Mouse (Mus musculus): Measurements from ENCODE around the gene Tef. TPM values are rescaled to one million over a fixed set of nuclear protein-coding genes. Genes with fewer than 3 reads are reported as not detected.

Gene Tef
- total and polyA plus RNA-seq, 3 experiments, result 28.1 to 75.8 (median 61.5) TPM

GRCm38 (mm10) chr15:81761959-81762358, 40.3 kb upstream of the Tef start:
- no peaks in the 10 kb centered on the region for H3K9me3 ChIP-seq (replicated peaks)
- no peaks in the 10 kb centered on the region for H3K27me3 ChIP-seq (ENCODE audit: insufficient read depth, low read length)
- no peak for TF ChIP-seq CTCF (IDR thresholded peaks at IDR 0.05; ENCODE audit: low read depth, low read length)
- TF ChIP-seq GATA1 (IDR thresholded peaks at IDR 0.05; ENCODE audit: borderline replicate concordance, low read length), result no peak
- no peak for TF ChIP-seq POLR2AphosphoS5 (IDR thresholded peaks at IDR 0.05; ENCODE audit: insufficient replicate concordance, low read depth, low read length)
- no peak for TF ChIP-seq TAL1 (conservative IDR thresholded peaks at IDR 0.05; ENCODE audit: low read depth, low read length)
- TF ChIP-seq GATA2 (IDR thresholded peaks at IDR 0.05; ENCODE audit: borderline replicate concordance, low read depth, low read length), result no peak
- DNase-seq (ENCODE audit: low spot score), result no peak
- H3K36me3 ChIP-seq (replicated peaks), result peaks cover 65% of the 10 kb centered on the region
- no peak for ATAC-seq (ENCODE audit: extremely low read depth, insufficient number of reproducible peaks, low FRiP score, poor library complexity, severe bottlenecking)
- H3K4me3 ChIP-seq (ENCODE audit: low read depth, low read length), result no peak overlapping the region
- H3K4me1 ChIP-seq (ENCODE audit: insufficient read depth, low read depth, low read length), result peaks cover 9% of the 10 kb centered on the region

GRCm38 (mm10) chr15:81764573-81764972, 37.6 kb upstream of the Tef start:
- H3K4me3 ChIP-seq (ENCODE audit: low read depth, low read length), result no peak overlapping the region
- no peaks in the 10 kb centered on the region for H3K27me3 ChIP-seq (ENCODE audit: insufficient read depth, low read length)
- no peak for TF ChIP-seq POLR2AphosphoS5 (IDR thresholded peaks at IDR 0.05; ENCODE audit: insufficient replicate concordance, low read depth, low read length)
- peaks cover 74% of the 10 kb centered on the region for H3K36me3 ChIP-seq (replicated peaks)
- DNase-seq (ENCODE audit: low spot score) (no peak), ATAC-seq (ENCODE audit: extremely low read depth, insufficient number of reproducible peaks, low FRiP score, poor library complexity, severe bottlenecking) (no peak)
- H3K9me3 ChIP-seq (replicated peaks), result no peaks in the 10 kb centered on the region
- peaks cover 17% of the 10 kb centered on the region for H3K4me1 ChIP-seq (ENCODE audit: insufficient read depth, low read depth, low read length)

GRCm38 (mm10) chr15:81765651-81766050, 36.6 kb upstream of the Tef start:
- no peak for TF ChIP-seq CTCF (IDR thresholded peaks at IDR 0.05; ENCODE audit: low read depth, low read length)
- TF ChIP-seq GATA1 (IDR thresholded peaks at IDR 0.05; ENCODE audit: borderline replicate concordance, low read length), result no peak
- TF ChIP-seq POLR2AphosphoS5 (IDR thresholded peaks at IDR 0.05; ENCODE audit: insufficient replicate concordance, low read depth, low read length), result no peak
- TF ChIP-seq GATA2 (IDR thresholded peaks at IDR 0.05; ENCODE audit: borderline replicate concordance, low read depth, low read length), result no peak
- TF ChIP-seq TAL1 (conservative IDR thresholded peaks at IDR 0.05; ENCODE audit: low read depth, low read length), result no peak
- Histone ChIP-seq H3K4me1 (ENCODE audit: insufficient read depth, low read depth, low read length) (peaks cover 17% of the 10 kb centered on the region), H3K36me3 (replicated peaks) (peaks cover 72% of the 10 kb centered on the region), H3K4me3 (ENCODE audit: low read depth, low read length) (no peak overlapping the region), H3K27me3 (ENCODE audit: insufficient read depth, low read length) (no peaks in the 10 kb centered on the region), H3K9me3 (replicated peaks) (no peaks in the 10 kb centered on the region)
- ATAC-seq (ENCODE audit: extremely low read depth, insufficient number of reproducible peaks, low FRiP score, poor library complexity, severe bottlenecking) (no peak), DNase-seq (ENCODE audit: low spot score) (no peak)

- no peaks in the 10 kb centered on the region for H3K27me3 ChIP-seq (ENCODE audit: insufficient read depth, low read length)
- TF ChIP-seq CTCF (IDR thresholded peaks at IDR 0.05; ENCODE audit: low read depth, low read length) (no peak), TAL1 (conservative IDR thresholded peaks at IDR 0.05; ENCODE audit: low read depth, low read length) (no peak), POLR2AphosphoS5 (IDR thresholded peaks at IDR 0.05; ENCODE audit: insufficient replicate concordance, low read depth, low read length) (no peak), GATA1 (IDR thresholded peaks at IDR 0.05; ENCODE audit: borderline replicate concordance, low read length) (no peak), GATA2 (IDR thresholded peaks at IDR 0.05; ENCODE audit: borderline replicate concordance, low read depth, low read length) (no peak)
- DNase-seq (ENCODE audit: low spot score) (no peak), ATAC-seq (ENCODE audit: extremely low read depth, insufficient number of reproducible peaks, low FRiP score, poor library complexity, severe bottlenecking) (no peak)
- H3K4me3 ChIP-seq (ENCODE audit: low read depth, low read length), result no peak overlapping the region
- peaks cover 73% of the 10 kb centered on the region for H3K36me3 ChIP-seq (replicated peaks)
- H3K4me1 ChIP-seq (ENCODE audit: insufficient read depth, low read depth, low read length), result peaks cover 17% of the 10 kb centered on the region
- no peaks in the 10 kb centered on the region for H3K9me3 ChIP-seq (replicated peaks)
Measured at GRCm38 (mm10) chr15:81766439-81766838, 35.8 kb upstream of the Tef start.

GRCm38 (mm10) chr15:81769037-81769436, 33.2 kb upstream of the Tef start:
- no peak for ATAC-seq (ENCODE audit: extremely low read depth, insufficient number of reproducible peaks, low FRiP score, poor library complexity, severe bottlenecking)
- Histone ChIP-seq H3K27me3 (ENCODE audit: insufficient read depth, low read length) (no peaks in the 10 kb centered on the region), H3K9me3 (replicated peaks) (no peaks in the 10 kb centered on the region), H3K4me1 (ENCODE audit: insufficient read depth, low read depth, low read length) (peaks cover 16% of the 10 kb centered on the region), H3K4me3 (ENCODE audit: low read depth, low read length) (no peak overlapping the region), H3K36me3 (replicated peaks) (peaks cover 83% of the 10 kb centered on the region)
- TF ChIP-seq CTCF (IDR thresholded peaks at IDR 0.05; ENCODE audit: low read depth, low read length) (no peak), TAL1 (conservative IDR thresholded peaks at IDR 0.05; ENCODE audit: low read depth, low read length) (no peak), POLR2AphosphoS5 (IDR thresholded peaks at IDR 0.05; ENCODE audit: insufficient replicate concordance, low read depth, low read length) (no peak), GATA1 (IDR thresholded peaks at IDR 0.05; ENCODE audit: borderline replicate concordance, low read length) (no peak)
- no peak for DNase-seq (ENCODE audit: low spot score)

GRCm38 (mm10) chr15:81772431-81773120, 29.6 kb upstream of the Tef start:
- no peaks in the 10 kb centered on the region for H3K9me3 ChIP-seq (replicated peaks)
- H3K4me1 ChIP-seq (ENCODE audit: insufficient read depth, low read depth, low read length), result peaks cover 8% of the 10 kb centered on the region; the same call in 1 of the 2 replicates
- no peak for TF ChIP-seq GATA1 (IDR thresholded peaks at IDR 0.05; ENCODE audit: borderline replicate concordance, low read length)
- TF ChIP-seq TAL1 (conservative IDR thresholded peaks at IDR 0.05; ENCODE audit: low read depth, low read length), result no peak
- H3K36me3 ChIP-seq (replicated peaks), result peaks cover 93% of the 10 kb centered on the region
- H3K4me3 ChIP-seq (ENCODE audit: low read depth, low read length), result no peak overlapping the region
- ATAC-seq (ENCODE audit: extremely low read depth, insufficient number of reproducible peaks, low FRiP score, poor library complexity, severe bottlenecking) (no peak), DNase-seq (ENCODE audit: low spot score) (no peak)
- H3K27me3 ChIP-seq (ENCODE audit: insufficient read depth, low read length), result no peaks in the 10 kb centered on the region
